Mouse (Mus musculus) E14TG2a.4 (cell line): Measurements from ENCODE around the gene Tmem274.

Experiments
- H3K27me3 ChIP-seq: 2 replicates; pipeline ENCODE4 v1.6.1; 2014; ENCODE audit warnings: low read length, control low read depth; ENCODE audit not compliant: insufficient read depth
- H3K36me3 ChIP-seq: 2 replicates; pipeline ENCODE4 v1.6.1; 2014; ENCODE audit warnings: low read length, control low read depth; ENCODE audit not compliant: insufficient read depth
- H3K4me1 ChIP-seq: replicated peaks from 2 replicates; pipeline ENCODE4 v1.6.1; 2014; ENCODE audit warnings: low read depth, low read length, control low read depth
- H3K4me3 ChIP-seq: replicated peaks from 2 replicates; pipeline ENCODE4 v1.5.1; 2014; ENCODE audit warnings: mild to moderate bottlenecking, low read length
- H3K9me3 ChIP-seq: 2 replicates; pipeline ENCODE4 v1.6.1; 2014; ENCODE audit warnings: low read length, control low read depth
- CTCF ChIP-seq: conservative IDR thresholded peaks from 2 replicates; pipeline ENCODE4 v1.5.1; 2014; ENCODE audit warnings: low read length
- NANOG ChIP-seq: IDR thresholded peaks from 2 replicates; pipeline ENCODE4 v1.6.1; 2014; ENCODE audit warnings: borderline replicate concordance, low read length, mixed read lengths
- POU5F1 ChIP-seq: IDR thresholded peaks from 2 replicates; pipeline ENCODE4 v1.6.1; 2014; ENCODE audit warnings: low read length, borderline replicate concordance

Tmem274 gene

DNA sequence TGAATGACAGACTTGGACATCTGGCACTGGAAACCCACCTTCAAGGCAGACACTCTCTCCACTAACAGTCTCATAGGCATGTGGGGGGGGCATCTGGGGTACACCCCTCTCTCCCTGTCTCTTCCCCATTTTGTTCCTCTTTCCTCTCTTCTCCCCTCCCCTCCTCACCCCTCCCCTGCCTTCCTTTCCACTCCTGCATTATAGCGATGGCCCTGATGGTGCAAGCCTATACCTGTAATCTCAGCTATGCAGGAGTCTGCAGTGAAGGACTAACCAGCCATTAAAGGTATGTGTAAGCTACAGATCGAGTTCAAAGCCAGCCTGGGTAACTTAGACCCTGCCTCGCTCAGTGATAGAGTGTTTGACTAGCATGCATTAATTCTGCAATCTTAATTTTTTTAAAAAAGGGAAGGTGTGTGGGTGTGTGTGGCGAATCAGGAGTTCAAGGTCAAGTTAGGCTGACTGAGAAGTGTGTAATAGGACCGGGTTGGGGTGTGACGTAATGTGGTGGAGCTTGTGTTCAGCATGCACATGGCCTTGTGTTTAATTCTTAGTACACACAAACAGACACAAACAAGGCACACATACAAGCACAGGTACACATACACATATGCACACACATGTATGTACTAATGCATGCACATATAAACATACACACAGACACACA, 14.7 kb upstream of the Tmem274 start:
- H3K4me3 ChIP-seq = no peak overlapping the region
- 0 out of 2 replicates have a peak, but pooled peaks cover under 1% of the 10 kb centered on the region for H3K36me3 ChIP-seq
- H3K9me3 ChIP-seq = no peaks in the 10 kb centered on the region
- no peaks in the 10 kb centered on the region; the same call in 1 of the 2 replicates for H3K27me3 ChIP-seq
- H3K4me1 ChIP-seq = peaks cover 26% of the 10 kb centered on the region
- TF ChIP-seq NANOG (no peak), CTCF (no peak), POU5F1 (no peak)

DNA sequence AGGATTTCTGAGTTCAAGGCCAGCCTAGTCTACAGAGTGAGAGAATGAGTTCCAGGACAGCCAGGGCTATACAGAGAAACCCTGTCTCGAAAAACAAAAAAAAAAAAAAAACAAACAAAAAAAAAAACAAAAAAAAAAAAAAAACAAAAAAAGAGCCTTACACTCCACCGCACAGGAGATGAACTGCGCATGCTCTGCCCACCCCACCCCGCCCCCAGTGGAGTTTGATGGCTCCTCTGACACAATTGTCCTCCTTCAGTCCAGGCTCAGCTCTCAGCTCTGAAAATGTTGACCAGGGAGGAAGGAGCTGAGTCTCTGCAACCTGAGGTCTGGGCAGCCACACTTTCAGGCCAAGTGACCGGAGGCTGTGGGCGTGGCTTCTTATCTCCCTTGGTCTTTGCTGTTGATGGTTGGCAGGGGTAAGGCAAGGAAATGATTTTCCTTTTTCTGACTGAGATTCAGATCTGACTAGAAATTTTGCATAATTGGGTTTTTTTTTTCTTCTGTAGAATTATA, 13.7 kb upstream of the Tmem274 start:
- Histone ChIP-seq H3K4me3 (no peak overlapping the region), H3K9me3 (no peaks in the 10 kb centered on the region), H3K27me3 (no peaks in the 10 kb centered on the region), H3K4me1 (peaks cover 26% of the 10 kb centered on the region), H3K36me3 (peaks cover 7% of the 10 kb centered on the region)
- TF ChIP-seq NANOG (no peak), POU5F1 (no peak), CTCF (no peak)

DNA sequence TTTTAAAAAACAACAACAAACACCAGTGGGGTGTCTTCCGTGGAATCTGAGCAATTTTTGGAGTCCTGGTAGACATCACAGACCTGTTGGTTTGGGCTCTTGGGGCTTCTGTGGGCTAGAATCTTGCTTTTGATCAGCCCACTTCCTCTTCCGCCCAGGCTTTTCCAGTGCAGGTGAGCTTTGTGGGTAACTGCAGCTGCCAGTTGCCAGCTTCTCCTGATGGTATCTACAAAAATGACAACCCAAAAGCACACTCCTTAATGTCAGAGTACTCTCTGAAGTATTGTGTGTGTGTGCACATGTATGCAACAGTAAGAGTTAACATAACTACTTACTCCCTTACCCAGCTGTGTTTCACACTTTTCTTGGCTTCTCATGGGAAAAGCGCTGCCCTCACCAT, 7.6 kb upstream of the Tmem274 start:
- H3K36me3 ChIP-seq = peaks cover 30% of the 10 kb centered on the region
- H3K4me3 ChIP-seq = no peak overlapping the region
- TF ChIP-seq CTCF (no peak), NANOG (no peak), POU5F1 (no peak)
- no peaks in the 10 kb centered on the region for H3K9me3 ChIP-seq
- H3K27me3 ChIP-seq = no peaks in the 10 kb centered on the region
- peaks cover 26% of the 10 kb centered on the region for H3K4me1 ChIP-seq

DNA sequence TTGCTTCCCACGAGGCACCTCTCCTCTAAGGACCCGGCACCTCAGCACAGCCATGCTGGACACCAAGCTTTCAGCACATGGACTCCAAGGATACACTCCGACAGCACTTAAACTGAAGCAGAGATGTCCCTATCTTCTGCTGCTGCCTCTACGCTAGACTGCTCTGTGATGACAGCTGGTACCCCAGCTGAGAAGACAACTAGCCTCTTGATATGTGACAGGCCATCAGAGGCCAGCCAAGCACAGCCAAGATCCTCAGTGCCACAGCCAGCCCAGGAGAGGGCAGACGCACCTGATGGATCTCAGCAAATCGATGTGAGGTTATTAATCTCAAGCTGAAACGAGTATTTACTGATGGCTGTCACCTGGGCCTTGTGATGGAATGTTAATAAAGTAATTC, 2.1 kb upstream of the Tmem274 start:
- H3K36me3 ChIP-seq = peaks cover 19% of the 10 kb centered on the region
- no peaks in the 10 kb centered on the region for H3K27me3 ChIP-seq
- no peak overlapping the region for H3K4me3 ChIP-seq
- TF ChIP-seq CTCF (no peak), NANOG (no peak), POU5F1 (no peak)
- H3K9me3 ChIP-seq = no peaks in the 10 kb centered on the region
- peaks cover 41% of the 10 kb centered on the region for H3K4me1 ChIP-seq

DNA sequence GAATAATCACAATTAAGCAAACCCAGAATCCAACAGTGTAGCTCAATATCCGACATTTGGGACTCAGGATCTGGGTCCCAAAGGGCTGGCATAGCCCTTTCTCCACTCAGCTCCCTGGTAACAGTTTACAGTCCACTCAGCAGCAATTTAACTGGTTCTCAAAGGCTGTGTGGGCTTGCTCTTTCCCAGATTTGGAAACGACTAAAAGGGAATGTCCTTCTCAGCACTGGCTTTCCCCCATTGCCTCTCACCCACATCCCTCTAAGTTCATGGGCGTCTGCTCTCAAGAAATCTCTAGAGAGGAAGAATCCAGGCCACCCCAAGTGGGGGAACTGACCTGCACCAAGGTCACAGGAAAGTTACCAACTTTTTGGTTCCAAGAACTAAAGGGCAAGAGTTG, 7.4 kb downstream of the Tmem274 start:
- peaks cover 34% of the 10 kb centered on the region for H3K4me1 ChIP-seq
- peak overlapping the region; percentile 93 for H3K4me3 ChIP-seq
- no peaks in the 10 kb centered on the region for H3K27me3 ChIP-seq
- no peaks in the 10 kb centered on the region for H3K9me3 ChIP-seq
- TF ChIP-seq NANOG = no peak
- no peak for TF ChIP-seq POU5F1
- TF ChIP-seq CTCF = no peak
- H3K36me3 ChIP-seq = peaks cover 31% of the 10 kb centered on the region

DNA sequence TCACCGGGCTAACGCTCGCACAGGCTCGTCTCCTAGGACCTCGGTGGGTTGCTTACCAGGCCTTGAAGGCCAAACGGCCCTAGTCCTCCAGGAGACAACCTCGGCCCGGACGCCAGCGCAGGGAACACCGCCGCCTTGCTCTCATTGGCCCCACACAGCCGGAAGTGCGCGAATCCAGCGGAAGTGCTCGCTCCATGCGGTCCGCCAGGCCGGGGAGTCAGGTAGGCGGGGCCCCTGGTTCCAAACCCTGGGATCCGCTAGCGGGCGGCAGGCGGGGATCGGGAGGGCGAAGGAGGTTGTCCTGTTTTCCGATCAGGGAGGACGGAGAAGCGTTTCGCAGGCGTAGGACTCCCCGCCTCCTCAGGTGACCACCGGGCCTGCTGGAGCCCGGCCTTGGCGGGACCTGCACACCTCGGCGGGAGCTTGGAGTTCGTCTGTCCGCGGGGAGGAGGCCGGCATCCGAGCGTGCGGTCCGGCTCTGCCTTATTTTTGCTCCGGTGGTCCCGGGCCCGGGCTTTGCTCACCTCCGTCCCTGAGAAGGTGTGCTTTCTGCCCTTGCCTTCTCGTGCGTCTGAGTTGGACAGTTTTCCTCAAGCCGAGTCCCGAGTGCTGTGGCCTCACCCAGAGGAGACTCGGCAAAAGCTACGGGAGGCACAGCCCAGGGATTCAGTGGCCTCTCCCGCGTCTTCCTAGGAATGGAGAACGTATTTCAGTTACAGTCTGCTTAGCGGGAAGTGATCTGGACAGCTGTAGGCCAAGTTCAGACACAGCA, 8.1 kb downstream of the Tmem274 start, which contains the start of the genes Nmnat1 and Lzic:
Gene Nmnat1 (minus strand): TSS at position 150 of the 772 bp plus-strand sequence.
Gene Lzic (plus strand): TSS at position 177 of the 772 bp plus-strand sequence.
- Histone ChIP-seq H3K27me3 (no peaks in the 10 kb centered on the region), H3K36me3 (peaks cover 38% of the 10 kb centered on the region), H3K9me3 (no peaks in the 10 kb centered on the region), H3K4me3 (peak within 1 kb of the TSS; percentile 93), H3K4me1 (peaks cover 35% of the 10 kb centered on the region)
- no peak for TF ChIP-seq NANOG
- no peak for TF ChIP-seq CTCF
- TF ChIP-seq POU5F1 = no peak

DNA sequence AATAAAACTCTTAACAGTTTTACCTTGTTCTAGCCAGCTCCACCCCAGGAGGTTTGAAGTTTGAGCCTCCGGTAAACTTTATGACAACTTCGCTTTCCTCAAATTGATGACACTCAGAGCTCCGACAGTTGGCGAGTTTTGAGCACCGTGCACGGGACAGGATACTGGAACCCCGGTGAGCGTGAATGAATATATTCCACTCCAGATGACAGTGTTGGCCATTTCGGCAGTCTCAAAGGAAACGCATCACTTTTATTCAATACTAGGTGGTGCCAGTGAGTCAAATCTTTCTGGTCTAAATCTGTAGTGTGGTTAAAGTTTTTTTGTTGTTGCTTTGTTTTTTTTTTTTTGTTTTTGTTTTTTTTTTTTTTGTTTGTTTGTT, 8.6 kb downstream of the Tmem274 start:
- peaks cover 32% of the 10 kb centered on the region for H3K4me1 ChIP-seq
- H3K36me3 ChIP-seq = peaks cover 39% of the 10 kb centered on the region
- no peaks in the 10 kb centered on the region for H3K9me3 ChIP-seq
- H3K4me3 ChIP-seq = peak overlapping the region; percentile 93
- no peaks in the 10 kb centered on the region for H3K27me3 ChIP-seq
- TF ChIP-seq NANOG = no peak
- TF ChIP-seq CTCF = no peak

DNA sequence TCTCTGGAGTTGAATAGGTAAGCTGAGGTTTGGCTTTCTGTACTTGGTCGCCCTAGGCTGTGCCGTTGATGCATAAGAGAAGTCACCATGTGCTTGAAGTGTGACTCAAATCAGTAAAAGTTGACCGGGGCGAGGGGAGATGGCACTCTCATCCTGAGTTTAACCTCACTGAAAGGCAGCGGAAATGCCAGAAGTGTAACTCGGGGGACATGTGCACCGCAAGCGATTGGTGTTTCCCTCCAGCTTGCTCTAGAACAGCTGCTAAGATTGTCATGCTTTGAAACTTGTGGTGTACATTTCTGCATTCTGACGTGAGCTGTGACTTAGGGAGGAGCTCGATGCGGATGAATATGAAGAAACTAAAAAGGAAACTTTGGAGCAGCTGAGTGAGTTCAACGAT, 10.6 kb downstream of the Tmem274 start:
- TF ChIP-seq NANOG (no peak), POU5F1 (no peak), CTCF (no peak)

More for the DNA sequence above, 10.6 kb downstream of the Tmem274 start:
- H3K4me1 ChIP-seq = peaks cover 32% of the 10 kb centered on the region
- H3K27me3 ChIP-seq = no peaks in the 10 kb centered on the region
- no peak overlapping the region for H3K4me3 ChIP-seq
- peaks cover 57% of the 10 kb centered on the region for H3K36me3 ChIP-seq
- no peaks in the 10 kb centered on the region for H3K9me3 ChIP-seq
